Mouse (Mus musculus) MEL (cell line): ENCODE measurements around the gene Mecp2. TPM values are rescaled to one million over a fixed set of nuclear protein-coding genes. Genes with fewer than 3 reads are reported as not detected.

Experiments
- DNase-seq: peaks from one replicate; pipeline ENCODE4 v3.0.0; 2011; ENCODE audit warnings: low read depth, low spot score
- H3K27ac ChIP-seq: 2 replicates; pipeline ENCODE4 v1.5.1; 2012; ENCODE audit warnings: low read depth, mild to moderate bottlenecking, control low read depth, low read length, moderate library complexity; ENCODE audit not compliant: control insufficient read depth
- H3K27me3 ChIP-seq, 2 experiments: fragments of 150-350 bp in 1 of 2; sonication (generic) in 1 of 2; 2 replicates each; pipeline ENCODE4 v1.6.1; 2012; ENCODE audit warnings: low read length in 2 of 2, mild to moderate bottlenecking in 2 of 2, improper control_type of control experiment in 1 of 2, moderate library complexity in 1 of 2; ENCODE audit not compliant: insufficient read depth in 2 of 2, control insufficient read depth in 1 of 2
- H3K36me3 ChIP-seq, 2 experiments: 2 replicates each; pipeline ENCODE4 v1.6.1; 2012 to 2014; ENCODE audit warnings: low read length in 2 of 2, improper control_type of control experiment in 1 of 2, inconsistent platforms in 1 of 2, mild to moderate bottlenecking in 1 of 2; ENCODE audit not compliant: insufficient read depth in 2 of 2, control insufficient read depth in 1 of 2
- H3K4me1 ChIP-seq, 2 experiments: fragments of 150-350 bp in 1 of 2; sonication (generic) in 1 of 2; 2 replicates each; pipeline ENCODE4 v1.6.1; 2012; ENCODE audit warnings: low read length in 2 of 2, improper control_type of control experiment in 1 of 2, mild to moderate bottlenecking in 1 of 2; ENCODE audit not compliant: insufficient read depth in 2 of 2, control insufficient read depth in 1 of 2
- H3K4me3 ChIP-seq, 2 experiments: fragments of 150-350 bp in 1 of 2; sonication (generic) in 1 of 2; 2 replicates each; pipeline ENCODE4 v1.5.1; 2012; ENCODE audit warnings: low read depth in 2 of 2, low read length in 2 of 2, mild to moderate bottlenecking in 2 of 2, moderate library complexity in 2 of 2, control low read depth in 1 of 2, improper control_type of control experiment in 1 of 2; ENCODE audit not compliant: control insufficient read depth in 1 of 2, insufficient read depth in 1 of 2
- H3K79me2 ChIP-seq: 2 replicates; pipeline ENCODE4 v1.6.1; 2012; ENCODE audit warnings: mild to moderate bottlenecking, low read length, moderate library complexity; ENCODE audit not compliant: control insufficient read depth, poor library complexity, insufficient read depth
- H3K9ac ChIP-seq: 2 replicates; pipeline ENCODE4 v1.6.1; 2012; ENCODE audit warnings: low read depth, mild to moderate bottlenecking, control low read depth, low read length, moderate library complexity; ENCODE audit not compliant: control insufficient read depth, poor library complexity, severe bottlenecking
- H3K9me3 ChIP-seq: fragments of 150-350 bp; sonication (generic); replicated peaks from 2 replicates; pipeline ENCODE4 v1.6.1; 2012; ENCODE audit warnings: mild to moderate bottlenecking, low read length, improper control_type of control experiment, moderate library complexity; ENCODE audit not compliant: insufficient read depth
- BHLHE40 ChIP-seq: IDR thresholded peaks from 2 replicates; pipeline ENCODE4 v1.6.1; 2012; ENCODE audit warnings: low read depth, mild to moderate bottlenecking, inconsistent platforms, low read length, improper control_type of control experiment, borderline replicate concordance
- CHD1 ChIP-seq: IDR thresholded peaks from 2 replicates; pipeline ENCODE4 v1.6.1; 2012; ENCODE audit warnings: low read depth, mild to moderate bottlenecking, inconsistent platforms, low read length, improper control_type of control experiment
- CTCF ChIP-seq, 3 experiments: IDR thresholded peaks in 2 of 3; conservative IDR thresholded peaks in 1 of 3; 2 replicates each; pipeline ENCODE4 v1.5.1; 2011 to 2012; ENCODE audit warnings: low read length in 3 of 3, low read depth in 2 of 3, mild to moderate bottlenecking in 2 of 3, improper control_type of control experiment in 1 of 3, inconsistent platforms in 1 of 3, mixed read lengths in 1 of 3, moderate library complexity in 1 of 3; ENCODE audit not compliant: control insufficient read depth in 1 of 3, insufficient read depth in 1 of 3, poor library complexity in 1 of 3, severe bottlenecking in 1 of 3
- E2F4 ChIP-seq: IDR thresholded peaks from 2 replicates; pipeline ENCODE4 v1.6.1; 2011; ENCODE audit warnings: low read depth, low read length, improper control_type of control experiment, borderline replicate concordance
- ELF1 ChIP-seq: IDR thresholded peaks from 2 replicates; pipeline ENCODE4 v1.6.1; 2014; ENCODE audit warnings: low read depth, mild to moderate bottlenecking, inconsistent platforms, low read length, improper control_type of control experiment, moderate library complexity
- ETS1 ChIP-seq: IDR thresholded peaks from 2 replicates; pipeline ENCODE4 v1.6.1; 2012; ENCODE audit warnings: low read depth, mild to moderate bottlenecking, inconsistent platforms, low read length, improper control_type of control experiment, moderate library complexity
- JUND ChIP-seq: IDR thresholded peaks from 2 replicates; pipeline ENCODE4 v1.6.1; 2011; ENCODE audit warnings: low read depth, mild to moderate bottlenecking, improper control_type of control experiment, low read length
- MAFK ChIP-seq: IDR thresholded peaks from 2 replicates; pipeline ENCODE4 v1.6.1; 2011; ENCODE audit warnings: low read depth, mild to moderate bottlenecking, low read length, improper control_type of control experiment, borderline replicate concordance
- MAX ChIP-seq: IDR thresholded peaks from 2 replicates; pipeline ENCODE4 v1.6.1; 2011; ENCODE audit warnings: low read length, improper control_type of control experiment
- MEF2A ChIP-seq: IDR thresholded peaks from 2 replicates; pipeline ENCODE4 v1.6.1; 2014; ENCODE audit warnings: low read depth, mild to moderate bottlenecking, inconsistent platforms, low read length, improper control_type of control experiment; ENCODE audit not compliant: poor library complexity, insufficient replicate concordance, severe bottlenecking; ENCODE audit errors: extremely low read depth
- MXI1 ChIP-seq: IDR thresholded peaks from 2 replicates; pipeline ENCODE4 v1.6.1; 2011; ENCODE audit warnings: mild to moderate bottlenecking, low read depth, low read length, improper control_type of control experiment
- NELFE ChIP-seq: IDR thresholded peaks from 2 replicates; pipeline ENCODE4 v1.6.1; 2011; ENCODE audit warnings: low read depth, low read length, improper control_type of control experiment
- POLR2A ChIP-seq, 2 experiments: IDR thresholded peaks; 2 replicates each; pipeline ENCODE4 v1.6.1; 2011 to 2012; ENCODE audit warnings: low read length in 2 of 2, mild to moderate bottlenecking in 2 of 2, control low read depth in 1 of 2, improper control_type of control experiment in 1 of 2, low read depth in 1 of 2, moderate library complexity in 1 of 2; ENCODE audit not compliant: control insufficient read depth in 1 of 2, insufficient read depth in 1 of 2, poor library complexity in 1 of 2
- POLR2AphosphoS5 ChIP-seq: IDR thresholded peaks from 2 replicates; pipeline ENCODE4 v1.6.1; 2012; ENCODE audit warnings: low read depth, borderline replicate concordance, mild to moderate bottlenecking, inconsistent platforms, low read length, moderate library complexity, mixed read lengths
- RAD21 ChIP-seq: IDR thresholded peaks from 2 replicates; pipeline ENCODE4 v1.6.1; 2011; ENCODE audit warnings: mild to moderate bottlenecking, low read depth, low read length, improper control_type of control experiment
- RCOR1 ChIP-seq: IDR thresholded peaks from 2 replicates; pipeline ENCODE4 v1.6.1; 2012; ENCODE audit warnings: low read depth, mild to moderate bottlenecking, inconsistent platforms, low read length, improper control_type of control experiment
- SIN3A ChIP-seq: IDR thresholded peaks from 2 replicates; pipeline ENCODE4 v1.6.1; 2012; ENCODE audit warnings: low read length, improper control_type of control experiment, inconsistent platforms
- SMC3 ChIP-seq: IDR thresholded peaks from 2 replicates; pipeline ENCODE4 v1.6.1; 2011; ENCODE audit warnings: low read depth, low read length, improper control_type of control experiment
- TBP ChIP-seq: IDR thresholded peaks from 2 replicates; pipeline ENCODE4 v1.8.0; 2011; ENCODE audit warnings: low read depth, low read length, improper control_type of control experiment
- TCF12 ChIP-seq: IDR thresholded peaks from 2 replicates; pipeline ENCODE4 v1.6.1; 2014; ENCODE audit warnings: low read depth, mild to moderate bottlenecking, inconsistent platforms, low read length, improper control_type of control experiment, moderate library complexity
- UBTF ChIP-seq: IDR thresholded peaks from 2 replicates; pipeline ENCODE4 v1.6.1; 2012; ENCODE audit warnings: low read depth, mild to moderate bottlenecking, inconsistent platforms, low read length, improper control_type of control experiment, moderate library complexity, borderline replicate concordance; ENCODE audit not compliant: insufficient read depth
- ZC3H11A ChIP-seq: IDR thresholded peaks from 2 replicates; pipeline ENCODE4 v1.6.1; 2012; ENCODE audit warnings: low read depth, mild to moderate bottlenecking, inconsistent platforms, low read length, improper control_type of control experiment
- ZKSCAN1 ChIP-seq: IDR thresholded peaks from 2 replicates; pipeline ENCODE4 v1.6.1; 2012; ENCODE audit warnings: low read depth, mild to moderate bottlenecking, inconsistent platforms, low read length, improper control_type of control experiment, moderate library complexity
- ZMIZ1 ChIP-seq: IDR thresholded peaks from 2 replicates; pipeline ENCODE4 v1.6.1; 2012; ENCODE audit warnings: low read depth, mild to moderate bottlenecking, inconsistent platforms, low read length, improper control_type of control experiment, moderate library complexity
- ZNF384 ChIP-seq: IDR thresholded peaks from 2 replicates; pipeline ENCODE4 v1.6.1; 2012; ENCODE audit warnings: low read depth, mild to moderate bottlenecking, inconsistent platforms, low read length, improper control_type of control experiment
- polyA plus RNA-seq, 2 experiments: library from polyadenylated mRNA; stranded (reverse) in 1 of 2; unstranded in 1 of 2; fragments of >175 nt in 1 of 2; fragments of >200 nt in 1 of 2; gene quantifications; 2 replicates each; pipeline versions ENCODE4 v1.2.1 to v1.2.4; 2012; ENCODE audit warnings: low replicate concordance in 2 of 2, low read depth in 1 of 2; ENCODE audit not compliant: insufficient read length in 2 of 2, insufficient read depth in 1 of 2, missing spikeins in 1 of 2
- total RNA-seq: library from RNA; depleted of rRNA; stranded (reverse); fragments of 300-350 nt; gene quantifications from 2 replicates; pipeline ENCODE4 v1.2.3, GENCODE M21; 2012

The Mecp2 gene
- total and polyA plus RNA-seq, 3 experiments = 12.5 to 20.7 TPM; not detected in 1

DNA sequence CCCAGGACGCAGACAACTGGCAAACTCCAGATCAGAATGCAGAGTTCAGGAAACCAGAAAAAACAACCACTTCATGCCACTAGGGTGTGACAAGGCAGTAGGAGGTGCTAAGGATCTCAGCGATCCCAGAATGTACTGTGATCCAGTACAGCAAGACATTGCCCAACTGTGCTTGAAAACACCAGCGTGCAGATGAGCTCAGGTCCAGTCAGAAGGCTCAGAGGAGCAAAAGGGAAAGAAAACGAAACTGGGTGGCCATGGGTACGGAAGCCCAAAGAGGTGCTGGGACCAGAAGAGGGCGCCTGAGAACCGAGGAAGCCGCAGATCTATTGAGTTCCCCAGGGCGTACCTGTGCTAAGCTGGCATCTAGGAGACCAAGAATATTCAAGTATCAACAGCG lies 19.7 kb downstream of the Mecp2 start:
- no peak for TF ChIP-seq JUND
- no peak for TF ChIP-seq ZMIZ1
- TF ChIP-seq SMC3 = peak; percentile 58
- no peak for TF ChIP-seq MAFK
- TF ChIP-seq MEF2A = no peak
- no peak for TF ChIP-seq RCOR1
- peak; percentile 62 for TF ChIP-seq RAD21
- TF ChIP-seq ELF1 = 0 out of 2 replicates have a peak, but pooled peaks have one; percentile 31
- peak; percentile 35 to 73 (median 61); a peak in 5 of 6 replicates for TF ChIP-seq CTCF (IDR thresholded peaks at IDR 0.05 in 2 of 3, conservative IDR thresholded peaks at IDR 0.05 in 1 of 3; ENCODE audit: control insufficient read depth in 1 of 3, insufficient read depth in 1 of 3, low read depth in 2 of 3, low read length in 3 of 3, poor library complexity in 1 of 3, severe bottlenecking in 1 of 3)
- TF ChIP-seq TBP = peak; percentile 50; the same call in 1 of the 2 replicates
- peak; percentile 28; the same call in 1 of the 2 replicates for TF ChIP-seq SIN3A
- no peak for TF ChIP-seq UBTF
- TF ChIP-seq MXI1 = 0 out of 2 replicates have a peak, but pooled peaks have one; percentile 31
- TF ChIP-seq ETS1 = no peak
- peak; percentile 60 for TF ChIP-seq ZC3H11A
- TF ChIP-seq ZNF384 = peak; percentile 20; the same call in 1 of the 2 replicates
- TF ChIP-seq BHLHE40 = no peak
- no peak for TF ChIP-seq MAX
- TF ChIP-seq POLR2AphosphoS5 = no peak
- Histone ChIP-seq H3K9ac (peak overlapping the region; percentile 72), H3K79me2 (no peaks in the 10 kb centered on the region), H3K4me1 (no peaks in the 10 kb centered on the region; a peak in 1 of 4 replicates), H3K4me3 (peak overlapping the region; percentile 68 to 96), H3K27ac (peak overlapping the region; percentile 52), H3K36me3 (no peaks in the 10 kb centered on the region), H3K9me3 (no peaks in the 10 kb centered on the region), H3K27me3 (no peaks in the 10 kb centered on the region)
- DNase-seq = peak; percentile 73

DNA sequence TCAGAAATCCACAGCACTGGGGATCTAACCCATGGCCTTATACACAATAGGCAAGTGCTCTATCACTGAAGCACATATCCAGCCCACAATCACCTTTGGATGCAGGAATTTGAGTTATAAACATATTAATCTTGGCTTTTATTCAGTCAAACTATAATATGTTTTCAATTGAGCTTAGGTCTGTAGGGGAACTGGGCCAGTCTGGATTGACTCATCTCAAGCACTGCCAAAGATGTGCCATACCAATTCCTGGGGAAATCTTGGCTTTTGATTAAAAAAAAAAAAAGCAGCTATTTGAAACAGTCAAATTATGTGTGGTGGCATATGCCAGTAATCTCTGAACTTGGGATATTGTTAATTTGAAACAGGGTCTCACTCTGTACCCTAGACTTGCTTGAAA lies 21.1 kb downstream of the Mecp2 start:
- TF ChIP-seq NELFE (no peak), CHD1 (no peak), E2F4 (no peak), ZKSCAN1 (no peak), TCF12 (no peak), POLR2A (IDR thresholded peaks at IDR 0.05; ENCODE audit: control insufficient read depth in 1 of 2, insufficient read depth in 1 of 2, low read depth in 1 of 2, low read length in 2 of 2, poor library complexity in 1 of 2) (no peak)
- Histone ChIP-seq H3K27ac (no peak overlapping the region), H3K9me3 (no peaks in the 10 kb centered on the region), H3K4me3 (no peak overlapping the region), H3K36me3 (no peaks in the 10 kb centered on the region), H3K4me1 (no peaks in the 10 kb centered on the region; a peak in 1 of 4 replicates), H3K9ac (no peak overlapping the region), H3K79me2 (no peaks in the 10 kb centered on the region), H3K27me3 (no peaks in the 10 kb centered on the region)
- DNase-seq = no peak
